Mouse (Mus musculus) ES-E14 (cell line): ENCODE results near the gene Zmynd10. TPM values are rescaled to one million over a fixed set of nuclear protein-coding genes. Genes with fewer than 3 reads are reported as not detected.

ENCODE experiments used
- DNase-seq: peaks from one replicate; pipeline ENCODE4 v3.0.0-alpha.2; 2013; ENCODE audit warnings: low read depth, low spot score
- H3K27ac ChIP-seq: 2 replicates; pipeline ENCODE4 v1.5.1; 2012; ENCODE audit warnings: low read depth, mild to moderate bottlenecking, low read length, moderate library complexity, mixed read lengths; ENCODE audit not compliant: poor library complexity, insufficient read depth, severe bottlenecking
- H3K36me3 ChIP-seq: 2 replicates; pipeline ENCODE4 v1.6.1; 2012; ENCODE audit warnings: mild to moderate bottlenecking, low read length, moderate library complexity, mixed read lengths; ENCODE audit not compliant: control insufficient read depth, poor library complexity, insufficient read depth, severe bottlenecking
- H3K4me1 ChIP-seq, 2 experiments: fragments of 150-350 bp in 1 of 2; sonication (generic) in 1 of 2; 2 replicates each; pipeline ENCODE4 v1.6.1; 2012; ENCODE audit warnings: low read length in 2 of 2, mild to moderate bottlenecking in 1 of 2, mixed read lengths in 1 of 2; ENCODE audit not compliant: control insufficient read depth in 2 of 2, insufficient read depth in 2 of 2, poor library complexity in 1 of 2
- H3K4me3 ChIP-seq, 2 experiments: fragments of 150-350 bp in 1 of 2; sonication (generic) in 1 of 2; 2 replicates each; pipeline ENCODE4 v1.5.1; 2012; ENCODE audit warnings: low read length in 2 of 2, low read depth in 1 of 2, mild to moderate bottlenecking in 1 of 2, mixed read lengths in 1 of 2; ENCODE audit not compliant: insufficient read depth in 1 of 2, poor library complexity in 1 of 2, severe bottlenecking in 1 of 2
- H3K9ac ChIP-seq: 2 replicates; pipeline ENCODE4 v1.6.1; 2012; ENCODE audit warnings: low read depth, mild to moderate bottlenecking, low read length, mixed read lengths; ENCODE audit not compliant: poor library complexity, insufficient read depth, severe bottlenecking
- H3K9me3 ChIP-seq: fragments of 150-350 bp; sonication (generic); 2 replicates; pipeline ENCODE4 v1.6.1; 2012; ENCODE audit warnings: low read depth, mild to moderate bottlenecking, low read length; ENCODE audit not compliant: control insufficient read depth, insufficient read depth
- CHD2 ChIP-seq: IDR thresholded peaks from 2 replicates; pipeline ENCODE4 v1.6.1; 2014; ENCODE audit warnings: mild to moderate bottlenecking, low read depth, low read length, inconsistent platforms
- HCFC1 ChIP-seq: IDR thresholded peaks from 2 replicates; pipeline ENCODE4 v1.6.1; 2012; ENCODE audit warnings: low read length, inconsistent platforms, borderline replicate concordance; ENCODE audit not compliant: insufficient read depth
- MAFK ChIP-seq: IDR thresholded peaks from 2 replicates; pipeline ENCODE4 v1.6.1; 2014; ENCODE audit warnings: mild to moderate bottlenecking, low read depth, low read length, inconsistent platforms; ENCODE audit not compliant: insufficient read depth
- ZC3H11A ChIP-seq: IDR thresholded peaks from 2 replicates; pipeline ENCODE4 v1.6.1; 2012; ENCODE audit warnings: low read depth, mild to moderate bottlenecking, inconsistent platforms, low read length, borderline replicate concordance
- ZNF384 ChIP-seq: IDR thresholded peaks from 2 replicates; pipeline ENCODE4 v1.6.1; 2012; ENCODE audit warnings: low read depth, low read length, inconsistent platforms
- in situ Hi-C, 2 experiments: fragments of 600-800 bp; cut with MboI; formaldehyde crosslinking; loops; one replicate each; pipeline ENCODE4 v1.15.1; 2025; ENCODE audit warnings: low sequenced_read_pairs in 2 of 2, inconsistent platforms in 1 of 2; ENCODE audit not compliant: unreplicated experiment in 2 of 2
- total RNA-seq: library from RNA; depleted of rRNA; stranded (reverse); fragments of 300-350 nt; gene quantifications from 2 replicates; pipeline ENCODE4 v1.2.3, GENCODE M21; 2012

Zmynd10 gene
- total RNA-seq, 1 experiment, result 0.49 TPM

GRCm38 (mm10) chr9:107586974-107587832 is 40.1 kb downstream of the Zmynd10 start, which contains the start of gene Ifrd2:
Ifrd2 (plus strand) TSS chr9:107587642.
- Histone ChIP-seq H3K36me3 (peaks cover 26% of the 10 kb centered on the region), H3K9ac (peak within 1 kb of the TSS; percentile 87), H3K4me1 (peaks cover 0 to 17% of the 10 kb centered on the region in 2 experiments; a peak in 2 of 4 replicates), H3K4me3 (peak within 1 kb of the TSS; percentile 83 to 86), H3K27ac (0 out of 2 replicates have a peak within 1 kb of the TSS, but pooled peaks have one; percentile 16), H3K9me3 (no peaks in the 10 kb centered on the region)
- TF ChIP-seq ZNF384 (no peak), CHD2 (no peak), MAFK (no peak), HCFC1 (peak; percentile 99)
- in situ Hi-C loops, result no loop called here
- peak; percentile 95 for DNase-seq

GRCm38 (mm10) chr9:107587833-107588639 is 40.9 kb downstream of the Zmynd10 start:
- Histone ChIP-seq H3K4me3 (peak overlapping the region; percentile 83 to 86), H3K9me3 (no peaks in the 10 kb centered on the region), H3K9ac (peak overlapping the region; percentile 87), H3K36me3 (peaks cover 33% of the 10 kb centered on the region), H3K4me1 (peaks cover 0 to 11% of the 10 kb centered on the region in 2 experiments; a peak in 2 of 4 replicates), H3K27ac (0 out of 2 replicates have a peak overlapping the region, but pooled peaks have one; percentile 16)
- in situ Hi-C loops, result no loop called here
- no peak for TF ChIP-seq ZC3H11A
- no peak for TF ChIP-seq ZNF384
- TF ChIP-seq CHD2, result no peak
- TF ChIP-seq MAFK, result no peak
- TF ChIP-seq HCFC1, result no peak
- DNase-seq, result no peak

GRCm38 (mm10) chr9:107590058-107590772 is 43.1 kb downstream of the Zmynd10 start:
- no peak overlapping the region for H3K4me3 ChIP-seq

GRCm38 (mm10) chr9:107590773-107591060 is 43.6 kb downstream of the Zmynd10 start:
- no peaks in the 10 kb centered on the region for H3K9me3 ChIP-seq
- in situ Hi-C loops, result no loop called here
- no peak for DNase-seq
- H3K4me3 ChIP-seq, result no peak overlapping the region
- peaks cover 0 to 25% of the 10 kb centered on the region in 2 experiments; a peak in 2 of 4 replicates for H3K4me1 ChIP-seq
- TF ChIP-seq MAFK (no peak), HCFC1 (no peak), ZNF384 (no peak), ZC3H11A (no peak), CHD2 (no peak)
- peaks cover 46% of the 10 kb centered on the region for H3K36me3 ChIP-seq
- peak overlapping the region; percentile 6; the same call in 1 of the 2 replicates for H3K27ac ChIP-seq
- no peak overlapping the region for H3K9ac ChIP-seq

More at GRCm38 (mm10) chr9:107590058-107590772, 43.1 kb downstream of the Zmynd10 start:
- TF ChIP-seq HCFC1, result no peak
- no peak for TF ChIP-seq MAFK
- no peak for TF ChIP-seq ZNF384
- TF ChIP-seq CHD2, result no peak
- no peak for TF ChIP-seq ZC3H11A
- Histone ChIP-seq H3K36me3 (peaks cover 46% of the 10 kb centered on the region), H3K27ac (peak overlapping the region; percentile 6; the same call in 1 of the 2 replicates), H3K9ac (no peak overlapping the region), H3K9me3 (no peaks in the 10 kb centered on the region), H3K4me1 (peaks cover 0 to 25% of the 10 kb centered on the region in 2 experiments; a peak in 2 of 4 replicates)
- in situ Hi-C loops, result no loop called here
- DNase-seq, result no peak
